Mouse (Mus musculus) bone marrow, adult 2 months (tissue): ENCODE measurements around the gene Atf7.

Experiments used
- CTCF ChIP-seq: fragments of 200-500 bp; IDR thresholded peaks from 2 replicates; pipeline ENCODE4 v1.5.1; 2011; ENCODE audit warnings: low read length, control low read depth; ENCODE audit not compliant: control insufficient read depth, insufficient read depth
- POLR2A ChIP-seq: fragments of 200-500 bp; IDR thresholded peaks from 2 replicates; pipeline ENCODE4 v1.6.1; 2011; ENCODE audit warnings: low read depth, mild to moderate bottlenecking, control low read depth, low read length, borderline replicate concordance; ENCODE audit not compliant: control insufficient read depth

GRCm38 (mm10) chr15:102651107-102651506 is 25.8 kb upstream of the Atf7 start:
- TF ChIP-seq POLR2A (no peak), CTCF (no peak)
